Mouse (Mus musculus) heart, postnatal 25 days (tissue): ENCODE data around the gene Tfeb. TPM values are rescaled to one million over a fixed set of nuclear protein-coding genes. Genes with fewer than 3 reads are reported as not detected.

Experiments
- DNase-seq: peaks from one replicate; pipeline ENCODE4 v3.0.0; 2022; ENCODE audit warnings: low spot score
- intact Hi-C: fragments of 180-260 bp; cut with DNase I; formaldehyde crosslinking; loops from one replicate; pipeline ENCODE4 v1.15.1; 2025
- total RNA-seq, 2 experiments: library from RNA; stranded (reverse); gene quantifications; 2 replicates each; pipeline ENCODE4 v1.2.3; 2021

The Tfeb gene
- total RNA-seq, 2 experiments from 2014 or later = 40.8 to 45.7 TPM

GRCm38 (mm10) chr17:47748791-47749553 is 12.1 kb downstream of the Tfeb start:
- peak; percentile 38 for DNase-seq
- intact Hi-C loops = no loop called here

- no peak for DNase-seq
- intact Hi-C loops = no loop called here
Measured at GRCm38 (mm10) chr17:47749626-47750025, 12.8 kb downstream of the Tfeb start.

GRCm38 (mm10) chr17:47750101-47750500 is 13.3 kb downstream of the Tfeb start:
- no peak for DNase-seq

GRCm38 (mm10) chr17:47751811-47752210 is 15.0 kb downstream of the Tfeb start:
- intact Hi-C loops = no loop called here

More at GRCm38 (mm10) chr17:47750101-47750500, 13.3 kb downstream of the Tfeb start:
- intact Hi-C loops = no loop called here

GRCm38 (mm10) chr17:47753130-47753775 is 16.4 kb downstream of the Tfeb start:
- intact Hi-C loops = no loop called here
- no peak for DNase-seq

More at GRCm38 (mm10) chr17:47751811-47752210, 15.0 kb downstream of the Tfeb start:
- DNase-seq = no peak

- intact Hi-C loops = no loop called here
- peak; percentile 64 for DNase-seq
Measured at GRCm38 (mm10) chr17:47754246-47754645, 17.4 kb downstream of the Tfeb start.

- no peak for DNase-seq
- intact Hi-C loops = no loop called here
Measured at GRCm38 (mm10) chr17:47756366-47756765, 19.5 kb downstream of the Tfeb start.

- intact Hi-C loops = no loop called here
- DNase-seq = no peak
Measured at GRCm38 (mm10) chr17:47757056-47757610, 20.3 kb downstream of the Tfeb start.

GRCm38 (mm10) chr17:47759702-47760410 is 23.0 kb downstream of the Tfeb start:
- DNase-seq = peak; percentile 40
- intact Hi-C loops = no loop called here

- no peak for DNase-seq
- intact Hi-C loops = no loop called here
Measured at GRCm38 (mm10) chr17:47762028-47762427, 25.2 kb downstream of the Tfeb start.

- DNase-seq = peak; percentile 77
- intact Hi-C loops = no loop called here
Measured at GRCm38 (mm10) chr17:47762518-47763340, 25.9 kb downstream of the Tfeb start.

- intact Hi-C loops = no loop called here
- no peak for DNase-seq
Measured at GRCm38 (mm10) chr17:47765986-47766385, 29.2 kb downstream of the Tfeb start.

- no peak for DNase-seq
- intact Hi-C loops = no loop called here
Measured at GRCm38 (mm10) chr17:47766407-47767043, 29.7 kb downstream of the Tfeb start.

GRCm38 (mm10) chr17:47767081-47767455 is 30.2 kb downstream of the Tfeb start:
- DNase-seq = no peak
- intact Hi-C loops = no loop called here

- DNase-seq = no peak
- intact Hi-C loops = no loop called here
Measured at GRCm38 (mm10) chr17:47767456-47768141, 30.8 kb downstream of the Tfeb start.

- intact Hi-C loops = no loop called here
- DNase-seq = peak; percentile 44
Measured at GRCm38 (mm10) chr17:47768707-47769276, 32.0 kb downstream of the Tfeb start.

- no peak for DNase-seq
- intact Hi-C loops = no loop called here
Measured at GRCm38 (mm10) chr17:47769389-47770299, 32.8 kb downstream of the Tfeb start.
